Mouse (Mus musculus) thymus, adult 2 months (tissue): ENCODE measurements around the gene Wscd2. TPM values are rescaled to one million over a fixed set of nuclear protein-coding genes. Genes with fewer than 3 reads are reported as not detected.

Experiments used
- DNase-seq: peaks from one replicate; pipeline ENCODE4 v3.0.0; 2021
- H3K27ac ChIP-seq: fragments of 200-500 bp; 2 replicates; pipeline ENCODE4 v1.5.1; 2012; ENCODE audit warnings: low read length, control low read depth; ENCODE audit not compliant: control insufficient read depth, insufficient read depth
- H3K27me3 ChIP-seq: fragments of 200-500 bp; 2 replicates; pipeline ENCODE4 v1.6.1; 2012; ENCODE audit warnings: mild to moderate bottlenecking, low read length, moderate library complexity, mixed read lengths; ENCODE audit not compliant: control insufficient read depth, insufficient read depth
- H3K36me3 ChIP-seq: fragments of 200-500 bp; 2 replicates; pipeline ENCODE4 v1.6.1; 2012; ENCODE audit warnings: mild to moderate bottlenecking, low read length, moderate library complexity; ENCODE audit not compliant: control insufficient read depth, insufficient read depth
- H3K4me1 ChIP-seq: fragments of 200-500 bp; replicated peaks from 2 replicates; pipeline ENCODE4 v1.6.1; 2012; ENCODE audit warnings: low read length; ENCODE audit not compliant: control insufficient read depth, insufficient read depth
- H3K4me3 ChIP-seq: fragments of 200-500 bp; 2 replicates; pipeline ENCODE4 v1.5.1; 2012; ENCODE audit warnings: mild to moderate bottlenecking, low read length, control low read depth, moderate library complexity; ENCODE audit not compliant: control insufficient read depth, insufficient read depth
- CTCF ChIP-seq: fragments of 200-500 bp; IDR thresholded peaks from 2 replicates; pipeline ENCODE4 v1.5.1; 2012; ENCODE audit warnings: mild to moderate bottlenecking, control low read depth, low read length, moderate library complexity, borderline replicate concordance; ENCODE audit not compliant: control insufficient read depth, poor library complexity, insufficient read depth; ENCODE audit errors: extremely low read depth
- POLR2A ChIP-seq: fragments of 200-500 bp; IDR thresholded peaks from 2 replicates; pipeline ENCODE4 v1.6.1; 2012; ENCODE audit warnings: mild to moderate bottlenecking, low read length, control low read depth, moderate library complexity; ENCODE audit not compliant: control insufficient read depth, poor library complexity, insufficient read depth; ENCODE audit errors: extremely low read depth
- WGBS: fragments of 180-500 bp; shearing (Covaris S2); methylation state at CpG from one replicate; pipeline ENCODE4 v1.1.7; 2018; 5-methylcytosine and 5-hydroxymethylcytosine counted together
- polyA plus RNA-seq: library from polyadenylated mRNA; depleted of rRNA; stranded (reverse); fragments of >200 nt; gene quantifications from 2 replicates; pipeline ENCODE4 v1.2.3, GENCODE M21; 2012; rRNA removed

Gene Wscd2
- polyA plus RNA-seq = 1.2 and 1.6 TPM in 2 replicates

GRCm38 (mm10) chr5:113490033-113490432 is at the start of gene Wscd2:
Gene Wscd2 (plus strand): TSS chr5:113490333.
- Histone ChIP-seq H3K27ac (no peak within 1 kb of the TSS), H3K27me3 (no peaks in the 10 kb centered on the region; the same call in 1 of the 2 replicates)
- 78% methylated on average over 6 of the region's 6 CpGs for WGBS

GRCm38 (mm10) chr5:113442180-113442579 is 48.0 kb upstream of the Wscd2 start:
- no peak overlapping the region for H3K27ac ChIP-seq
- no peak for DNase-seq
- H3K4me1 ChIP-seq = no peaks in the 10 kb centered on the region
- H3K36me3 ChIP-seq = no peaks in the 10 kb centered on the region
- H3K27me3 ChIP-seq = no peaks in the 10 kb centered on the region
- H3K4me3 ChIP-seq = no peak overlapping the region
- 76% methylated on average over 3 of the region's 3 CpGs for WGBS
- TF ChIP-seq CTCF = no peak
- no peak for TF ChIP-seq POLR2A

More at GRCm38 (mm10) chr5:113490033-113490432, at the start of gene Wscd2:
- Histone ChIP-seq H3K36me3 (no peaks in the 10 kb centered on the region), H3K4me3 (no peak within 1 kb of the TSS), H3K4me1 (no peaks in the 10 kb centered on the region)
- DNase-seq = no peak
- TF ChIP-seq POLR2A (no peak), CTCF (no peak)

- WGBS = 86% methylated on average over 9 of the region's 9 CpGs
- Histone ChIP-seq H3K27ac (no peak overlapping the region), H3K27me3 (no peaks in the 10 kb centered on the region)
These were observed 42.0 kb upstream of the Wscd2 start for GRCm38 (mm10) chr5:113448023-113448734.

GRCm38 (mm10) chr5:113449336-113449735 is 40.8 kb upstream of the Wscd2 start:
- H3K27ac ChIP-seq = no peak overlapping the region
- no peaks in the 10 kb centered on the region for H3K4me1 ChIP-seq
- no peak overlapping the region for H3K4me3 ChIP-seq
- DNase-seq = no peak
- no peaks in the 10 kb centered on the region for H3K27me3 ChIP-seq
- no peak for TF ChIP-seq POLR2A
- TF ChIP-seq CTCF = no peak
- 84% methylated on average over 3 of the region's 3 CpGs for WGBS
- H3K36me3 ChIP-seq = no peaks in the 10 kb centered on the region

More at GRCm38 (mm10) chr5:113448023-113448734, 42.0 kb upstream of the Wscd2 start:
- DNase-seq = no peak
- no peak overlapping the region for H3K4me3 ChIP-seq
- H3K36me3 ChIP-seq = no peaks in the 10 kb centered on the region
- TF ChIP-seq POLR2A = no peak
- no peak for TF ChIP-seq CTCF
- H3K4me1 ChIP-seq = no peaks in the 10 kb centered on the region

GRCm38 (mm10) chr5:113452691-113453090 is 37.4 kb upstream of the Wscd2 start:
- TF ChIP-seq CTCF = no peak
- TF ChIP-seq POLR2A = no peak
- 30% methylated on average over 1 of the region's 1 CpGs for WGBS
- H3K36me3 ChIP-seq = no peaks in the 10 kb centered on the region
- no peaks in the 10 kb centered on the region for H3K27me3 ChIP-seq
- H3K4me3 ChIP-seq = no peak overlapping the region
- no peaks in the 10 kb centered on the region for H3K4me1 ChIP-seq
- DNase-seq = no peak
- H3K27ac ChIP-seq = no peak overlapping the region

GRCm38 (mm10) chr5:113453356-113453755 is 36.8 kb upstream of the Wscd2 start:
- H3K36me3 ChIP-seq = no peaks in the 10 kb centered on the region
- TF ChIP-seq CTCF = no peak
- no peak for TF ChIP-seq POLR2A
- 26% methylated on average over 4 of the region's 4 CpGs for WGBS
- no peak overlapping the region for H3K4me3 ChIP-seq
- H3K27me3 ChIP-seq = no peaks in the 10 kb centered on the region
- no peaks in the 10 kb centered on the region for H3K4me1 ChIP-seq
- no peak for DNase-seq
- no peak overlapping the region for H3K27ac ChIP-seq

GRCm38 (mm10) chr5:113456020-113456419 is 34.1 kb upstream of the Wscd2 start:
- H3K4me1 ChIP-seq = no peaks in the 10 kb centered on the region
- no peak overlapping the region for H3K4me3 ChIP-seq
- no peaks in the 10 kb centered on the region for H3K27me3 ChIP-seq
- H3K27ac ChIP-seq = no peak overlapping the region
- TF ChIP-seq POLR2A (no peak), CTCF (no peak)
- 88% methylated on average over 10 of the region's 10 CpGs for WGBS
- H3K36me3 ChIP-seq = no peaks in the 10 kb centered on the region
- DNase-seq = no peak
